Mouse (Mus musculus) megakaryocyte, adult 5-6 weeks (primary cell): ENCODE data around the gene Arhgef25. TPM values are rescaled to one million over a fixed set of nuclear protein-coding genes. Genes with fewer than 3 reads are reported as not detected.

Experiments
- ATAC-seq: 2 replicates; pipeline ENCODE4 v1.8.0; 2016; ENCODE audit warnings: mild to moderate bottlenecking, inconsistent platforms; ENCODE audit not compliant: poor library complexity, severe bottlenecking
- total RNA-seq, 2 experiments: library from RNA; stranded (forward) in 1 of 2; stranded (reverse) in 1 of 2; fragments of 153-499, 151-499 nt in 1 of 2; fragments of 221-1000, 200-1000 nt in 1 of 2; gene quantifications; 2 replicates each; pipeline versions ENCODE4 v1.2.3 to v1.2.4; 2015 to 2017

The Arhgef25 gene
- total RNA-seq, 2 experiments from 2014 or later, result 1.0 TPM; not detected in 1

DNA sequence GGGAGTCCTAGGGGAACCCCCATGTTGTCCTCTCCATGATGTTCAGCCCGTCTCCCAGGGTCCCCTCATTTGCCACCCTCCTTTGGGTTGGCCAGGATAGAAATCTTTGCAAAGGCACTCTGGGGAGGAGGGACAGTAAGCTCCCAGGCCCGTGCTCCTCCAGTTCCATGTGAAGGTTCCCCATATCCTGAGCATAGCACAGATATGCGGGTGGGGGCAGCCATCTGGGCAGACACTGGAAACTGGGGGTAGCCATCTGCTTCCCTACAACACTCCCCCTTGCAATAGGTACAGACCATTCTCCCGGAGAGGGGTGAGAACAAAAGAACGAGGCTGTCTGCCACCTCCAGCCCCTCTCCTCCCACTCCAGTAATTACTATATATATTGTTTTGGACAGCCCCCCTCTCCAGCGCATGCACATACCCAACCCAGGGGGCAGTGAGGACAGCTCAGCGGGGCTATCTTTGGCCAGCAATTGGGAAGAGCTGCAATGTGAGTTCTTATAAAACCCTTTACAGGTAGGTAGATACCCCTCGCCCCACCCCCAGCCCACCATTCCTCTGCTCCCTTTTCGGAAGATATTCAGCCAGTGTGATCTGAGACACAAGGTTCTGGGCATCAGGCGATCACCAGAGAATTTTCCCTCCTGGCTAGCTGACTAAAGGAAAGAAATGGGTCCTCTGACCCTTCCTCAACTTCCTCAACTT lies 2.4 kb downstream of the Arhgef25 start:
- ATAC-seq, result no peak

DNA sequence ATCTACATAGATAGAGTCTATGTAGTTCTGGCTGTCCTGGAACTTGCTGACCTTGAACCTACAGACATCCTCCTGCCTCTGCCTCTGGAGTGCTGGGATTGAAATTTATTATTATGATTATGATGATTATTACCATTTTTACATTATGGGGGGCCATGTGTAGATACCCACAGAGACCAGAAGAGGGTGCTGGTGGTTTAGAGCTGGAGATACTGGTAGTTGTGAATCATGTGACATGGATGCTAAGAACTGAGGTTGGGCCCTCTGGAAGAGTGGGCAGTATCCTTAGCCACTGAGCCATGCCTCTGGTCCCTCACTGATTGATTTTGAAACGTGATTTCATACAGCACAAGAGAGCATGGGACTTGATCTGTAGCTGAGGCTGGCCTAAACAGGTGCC lies 3.4 kb downstream of the Arhgef25 start:
- no peak for ATAC-seq

DNA sequence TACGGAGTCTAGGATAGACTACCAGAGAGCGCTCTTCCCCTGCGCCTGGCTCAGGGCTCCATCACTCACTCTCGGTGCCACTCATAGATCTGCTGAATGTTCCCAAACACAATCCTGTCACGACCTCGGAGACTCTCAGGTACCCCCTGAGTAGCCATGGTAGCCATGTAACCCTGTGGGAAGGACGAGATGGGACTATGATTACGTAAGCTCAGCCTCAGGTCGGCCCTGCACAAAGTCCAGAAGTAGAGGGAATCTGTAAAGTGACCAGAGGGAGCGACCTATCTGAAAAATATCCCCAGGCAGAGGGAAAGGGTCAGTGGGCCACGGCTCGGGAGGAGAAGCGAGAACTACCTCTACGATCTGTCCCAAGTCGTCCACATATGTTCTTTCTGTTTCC lies 4.4 kb downstream of the Arhgef25 start:
- ATAC-seq, result no peak

DNA sequence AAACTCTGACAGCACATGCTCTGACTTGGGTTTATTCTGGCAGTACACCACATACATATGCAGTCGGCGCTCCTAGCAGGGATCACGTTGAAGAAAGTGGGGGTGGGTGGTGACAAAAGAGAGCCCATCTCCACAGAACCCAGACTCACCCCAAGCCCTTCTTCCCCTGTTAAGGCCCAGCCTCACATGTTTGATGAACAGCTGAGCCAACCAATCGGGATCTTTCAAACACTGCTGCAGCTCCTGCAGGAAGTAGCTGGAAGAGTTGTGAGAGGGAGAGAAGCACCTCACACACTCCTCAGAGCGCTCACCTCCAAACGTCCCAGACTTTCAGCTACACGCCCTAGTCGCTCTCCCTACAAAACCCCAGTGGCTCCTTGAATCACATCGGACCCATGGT lies 4.8 kb downstream of the Arhgef25 start:
- ATAC-seq, result no peak

DNA sequence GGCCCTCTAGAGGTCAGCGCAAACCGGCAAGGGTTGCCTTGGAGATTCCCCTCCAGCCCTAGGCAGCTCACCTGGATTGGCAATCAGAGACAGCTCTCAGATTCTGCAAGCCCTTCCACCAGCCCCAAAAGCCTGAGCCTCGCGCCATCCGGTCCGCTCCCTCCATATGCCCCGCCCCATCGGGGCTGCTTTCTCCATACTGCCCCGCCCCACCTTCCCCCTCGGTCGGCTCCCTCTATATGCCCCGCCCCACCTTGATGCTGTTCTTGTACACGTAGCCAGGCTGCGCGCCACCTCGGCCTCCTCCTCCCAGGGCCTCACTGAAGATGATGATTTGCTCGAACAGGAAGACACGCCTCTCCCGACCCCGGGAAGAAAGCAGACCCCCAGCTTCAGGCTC lies 6.1 kb downstream of the Arhgef25 start:
- ATAC-seq, result no peak

DNA sequence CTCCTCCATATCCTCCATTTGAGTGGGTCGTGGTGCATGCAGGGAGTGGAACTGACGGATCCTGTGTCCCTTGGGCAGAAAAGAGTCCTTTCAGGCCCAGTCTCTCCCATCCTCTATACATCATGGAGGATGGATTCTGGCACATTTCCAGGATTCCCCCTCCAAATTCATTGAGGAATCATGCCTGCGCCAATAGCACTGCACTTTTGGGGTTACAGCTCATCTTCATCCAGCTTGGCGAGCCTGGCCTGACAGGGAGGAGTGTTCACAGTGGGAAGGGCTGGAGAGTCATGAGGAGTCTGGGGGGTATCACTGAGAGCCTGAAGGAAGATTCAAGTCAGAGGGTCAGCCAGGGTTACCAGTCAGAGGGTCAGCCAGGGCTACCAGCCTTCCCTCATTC lies 7.3 kb downstream of the Arhgef25 start:
- no peak for ATAC-seq

DNA sequence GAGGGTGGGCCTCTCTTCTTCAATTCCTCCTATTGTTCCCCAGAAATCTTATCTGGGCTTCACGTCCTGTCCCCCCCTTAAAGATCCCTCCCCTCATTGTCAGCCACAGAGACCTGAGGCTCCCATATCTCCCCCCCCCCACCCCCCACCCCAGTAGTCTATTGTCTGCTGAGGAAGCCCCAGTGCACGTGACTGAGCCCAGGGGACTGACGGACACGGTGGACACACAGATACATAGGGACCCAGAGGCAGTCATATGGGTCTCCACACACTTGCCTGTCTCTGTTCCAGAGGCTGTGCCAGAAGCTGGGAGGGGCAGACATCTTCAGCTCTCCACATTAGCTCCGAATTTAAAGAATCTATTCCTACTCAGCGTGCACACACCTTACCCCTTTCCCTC lies 8.3 kb downstream of the Arhgef25 start:
- no peak for ATAC-seq

DNA sequence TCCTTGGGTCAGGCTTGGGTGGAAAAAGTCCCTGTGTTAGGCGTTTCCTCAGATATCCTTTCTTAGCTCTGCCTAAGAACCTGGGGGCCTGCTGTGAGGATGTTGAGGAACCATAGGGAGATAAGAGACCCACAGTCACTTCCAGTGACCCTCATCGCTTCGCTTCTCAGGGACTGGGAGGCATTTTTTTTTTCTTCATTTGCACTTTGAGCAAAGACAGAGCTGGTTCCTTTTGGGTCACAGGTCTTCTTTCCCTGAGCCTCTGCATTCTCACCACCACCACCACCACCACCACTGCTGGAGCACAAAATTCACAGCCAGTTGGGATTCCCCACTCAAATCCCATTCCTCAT lies 9.2 kb downstream of the Arhgef25 start:
- no peak for ATAC-seq

DNA sequence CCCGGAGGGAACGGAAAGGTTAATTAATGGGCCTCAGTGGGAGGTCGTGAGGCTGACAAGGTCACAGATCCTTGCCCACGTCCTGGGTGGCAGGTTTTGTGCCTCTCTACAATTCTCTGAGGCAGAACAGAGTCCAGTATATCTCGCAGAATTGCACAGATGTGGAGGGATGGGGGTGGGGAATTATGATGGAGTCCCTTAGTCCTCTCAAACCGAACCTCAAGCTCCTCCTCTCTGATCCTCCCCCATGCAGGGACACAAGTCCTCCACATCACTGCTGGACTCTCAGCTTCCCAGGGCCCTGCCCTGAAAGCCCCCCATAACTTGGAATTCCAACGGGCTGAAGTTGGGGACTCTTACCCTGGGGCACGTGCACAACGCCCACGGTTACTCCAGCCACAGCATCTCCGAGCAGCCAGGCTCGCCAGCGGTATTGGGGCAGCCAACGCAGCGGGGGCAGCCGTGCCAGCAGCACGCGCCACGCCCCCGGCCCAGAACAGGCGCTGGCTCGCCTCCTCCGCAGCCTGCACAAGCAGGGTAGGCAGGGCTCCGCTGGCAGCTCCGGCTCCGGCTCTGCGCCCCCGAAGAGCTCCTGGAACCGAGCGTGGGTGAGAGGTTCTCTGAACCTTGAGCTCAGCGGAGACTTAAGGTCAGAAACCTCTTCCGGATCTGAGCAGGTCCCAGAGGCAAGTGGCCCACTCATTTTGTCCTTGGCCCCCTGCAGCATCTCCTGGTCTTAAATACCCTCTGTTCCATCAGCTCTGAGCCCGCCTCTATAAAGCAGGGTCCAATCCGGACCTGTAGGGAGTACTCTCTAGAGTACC lies 9.8 kb downstream of the Arhgef25 start, which contains the start of gene Slc26a10:
Gene Slc26a10 (minus strand): TSS at position 775 of the 824 bp plus-strand sequence.
- no peak for ATAC-seq

DNA sequence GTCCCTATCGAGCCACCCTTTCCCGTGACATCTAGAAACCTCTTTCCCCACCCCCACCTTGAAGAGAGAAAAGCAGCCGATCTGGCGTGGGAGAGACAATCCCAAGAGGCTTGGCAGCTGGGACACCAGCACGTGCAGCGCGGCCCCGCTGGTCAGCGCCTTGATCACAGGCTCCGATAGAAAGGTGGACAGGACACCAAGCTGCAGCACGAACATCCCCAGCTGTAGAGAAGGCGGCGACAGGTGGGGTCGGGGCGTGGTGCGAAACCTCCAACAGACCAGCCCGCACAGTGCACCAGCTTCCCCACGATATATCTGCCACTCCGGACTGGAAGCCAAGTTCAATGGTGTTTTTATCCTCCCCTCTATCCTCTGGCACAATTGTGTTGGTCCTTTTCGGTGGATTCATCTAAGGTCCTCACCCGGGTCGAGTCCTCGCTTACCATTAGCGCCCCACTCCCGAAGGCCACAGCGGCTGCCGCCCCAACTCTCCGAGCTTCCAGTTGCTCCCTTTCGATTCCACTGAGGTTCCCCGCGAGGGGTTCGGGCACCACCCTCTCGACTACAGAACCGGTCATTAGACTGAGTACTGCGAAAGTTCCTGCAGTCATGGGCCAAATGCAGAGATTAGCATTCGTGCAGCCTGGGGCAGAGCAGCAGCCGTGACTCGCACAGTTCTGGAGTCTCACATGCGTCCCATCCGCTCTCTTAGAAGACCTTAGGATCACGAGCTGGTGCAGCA lies 11.4 kb downstream of the Arhgef25 start:
- peak; percentile 13; the same call in 1 of the 2 replicates for ATAC-seq

DNA sequence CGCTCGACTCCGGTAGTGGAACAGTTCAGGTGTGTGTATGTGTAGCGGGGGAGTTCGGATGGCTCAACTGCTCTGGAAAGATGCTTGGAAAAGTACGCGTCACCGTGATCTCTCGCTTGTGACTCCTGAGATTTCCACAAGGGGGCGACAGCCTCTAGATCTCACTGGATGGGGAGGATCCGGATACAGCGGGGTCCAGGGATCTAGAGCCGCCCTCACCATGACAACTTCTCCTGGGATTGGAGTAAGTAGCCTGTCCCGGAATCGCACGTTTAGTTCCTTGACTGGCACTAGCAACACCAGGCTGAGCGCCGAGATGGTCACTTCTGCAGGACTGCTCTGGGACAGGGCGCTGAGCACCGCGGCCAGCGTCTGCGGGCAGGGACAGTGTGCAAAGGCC lies 12.2 kb downstream of the Arhgef25 start:
- peak; percentile 79 for ATAC-seq

DNA sequence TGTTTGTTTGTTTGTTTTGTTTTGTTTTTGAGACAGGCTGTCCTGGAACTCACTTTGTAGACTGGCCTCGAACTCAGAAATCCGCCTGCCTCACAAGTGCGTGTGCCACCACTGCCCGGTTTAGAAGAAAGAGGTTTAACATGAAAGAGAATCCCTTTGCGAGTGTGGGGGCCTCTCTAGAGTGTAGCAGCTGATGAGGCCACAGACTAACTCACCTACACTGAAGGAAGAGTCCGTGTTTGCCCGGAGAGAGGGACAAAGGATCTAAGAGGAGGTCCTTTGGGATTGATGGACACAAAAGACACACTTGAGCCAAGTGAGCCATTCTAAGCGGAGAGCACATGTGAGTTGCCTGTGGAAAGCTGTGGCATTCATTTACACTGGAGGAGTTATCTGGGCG lies 12.6 kb downstream of the Arhgef25 start:
- no peak for ATAC-seq

DNA sequence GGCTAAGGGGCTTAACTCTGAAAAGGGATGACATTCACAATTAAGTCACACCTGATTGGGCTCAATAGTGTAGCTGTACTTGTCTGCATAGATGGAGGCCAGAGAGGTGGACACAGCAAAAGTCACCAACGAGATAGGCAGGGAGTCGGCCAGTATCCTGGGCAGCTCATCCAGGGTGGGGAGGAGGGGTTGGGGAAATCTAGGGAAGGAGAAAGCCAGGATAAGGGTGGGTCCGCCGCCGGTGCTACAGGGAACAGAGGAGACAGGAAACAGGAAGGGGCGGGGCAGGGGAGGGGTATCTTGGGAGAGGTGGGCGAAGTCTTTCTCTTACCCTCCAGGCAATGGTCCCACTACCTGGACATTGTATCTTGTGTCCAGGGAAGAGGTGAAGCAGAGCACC lies 13.1 kb downstream of the Arhgef25 start:
- no peak for ATAC-seq

DNA sequence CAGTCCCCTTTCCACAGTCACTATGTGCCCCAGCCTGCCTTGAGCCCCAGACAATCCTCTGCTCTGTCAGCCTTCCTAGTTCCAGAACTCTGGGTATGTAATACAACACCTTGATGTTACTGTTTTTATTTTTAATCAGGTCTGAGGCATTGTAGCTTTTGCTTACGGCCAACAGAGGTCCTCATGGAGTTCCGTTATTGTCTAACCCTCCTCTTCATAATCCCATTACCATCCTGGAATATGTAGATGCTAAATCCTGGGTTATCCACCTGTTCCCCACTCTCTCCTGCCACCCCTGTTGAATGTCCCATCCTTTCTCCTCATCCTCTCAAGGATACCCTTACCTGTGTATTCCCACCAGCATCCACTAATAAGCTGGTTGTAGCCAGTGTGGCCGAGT lies 13.7 kb downstream of the Arhgef25 start:
- ATAC-seq, result no peak

DNA sequence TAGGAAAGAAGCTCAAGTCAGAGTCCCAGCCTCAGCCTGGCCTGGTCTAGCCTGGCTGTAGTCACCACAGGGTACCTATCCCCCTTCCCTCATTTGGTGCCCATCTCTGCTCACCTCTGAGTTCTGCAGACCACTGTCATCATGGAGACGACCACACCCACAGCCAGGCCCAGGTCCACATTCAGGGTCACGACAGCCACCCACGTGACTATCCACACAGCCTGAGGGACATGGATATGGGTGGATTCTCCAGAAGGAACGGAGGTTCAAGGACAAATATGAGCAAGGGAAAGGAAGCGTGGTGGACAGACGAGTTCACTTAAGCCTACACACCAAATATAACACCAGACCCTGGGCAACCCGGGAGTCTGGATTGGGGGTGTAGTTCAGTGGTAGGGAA lies 15.7 kb downstream of the Arhgef25 start:
- no peak for ATAC-seq

DNA sequence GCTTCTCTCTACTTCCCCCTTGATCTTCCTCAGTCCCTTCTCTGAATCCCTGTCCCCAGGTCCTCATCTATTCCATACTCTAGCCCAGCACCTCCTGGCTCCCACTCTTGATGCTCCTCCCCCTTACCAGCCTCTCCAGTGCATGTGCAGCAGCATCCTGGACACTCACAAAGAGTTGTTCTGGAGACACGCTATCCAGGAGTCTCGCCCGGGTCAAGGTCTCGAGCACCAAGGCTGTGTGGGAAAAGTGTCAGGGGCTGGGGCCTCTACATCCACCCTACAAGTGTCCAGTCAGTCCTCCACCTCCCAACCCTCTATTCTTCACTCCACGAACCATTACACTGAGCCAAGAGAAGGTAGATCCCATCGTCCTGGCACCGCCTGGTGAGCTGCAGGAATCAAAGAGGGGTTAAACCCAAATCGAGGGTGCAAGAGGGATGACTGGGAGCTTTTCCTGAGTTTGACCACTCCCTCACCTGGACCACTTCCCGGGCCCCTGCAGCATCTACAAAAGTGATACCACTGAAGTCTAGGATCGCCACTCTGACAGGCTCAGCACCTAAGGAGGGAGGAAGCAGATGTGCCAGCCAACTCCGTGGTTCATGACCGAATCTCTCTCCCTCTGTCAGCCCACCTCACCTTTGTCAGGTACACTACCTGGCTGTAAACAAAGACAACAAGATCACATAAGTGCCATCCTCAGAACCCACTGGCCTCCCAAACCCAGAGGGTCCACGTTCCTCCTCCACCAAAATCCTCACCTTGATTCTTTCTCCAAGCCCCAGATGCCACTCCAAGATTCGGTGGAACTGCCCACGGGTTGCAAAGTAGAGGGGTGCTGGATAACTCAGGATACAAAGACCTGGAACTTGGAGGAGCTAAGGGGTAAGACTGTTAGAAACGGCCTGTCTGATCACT lies 16.5 kb downstream of the Arhgef25 start:
- ATAC-seq, result no peak

DNA sequence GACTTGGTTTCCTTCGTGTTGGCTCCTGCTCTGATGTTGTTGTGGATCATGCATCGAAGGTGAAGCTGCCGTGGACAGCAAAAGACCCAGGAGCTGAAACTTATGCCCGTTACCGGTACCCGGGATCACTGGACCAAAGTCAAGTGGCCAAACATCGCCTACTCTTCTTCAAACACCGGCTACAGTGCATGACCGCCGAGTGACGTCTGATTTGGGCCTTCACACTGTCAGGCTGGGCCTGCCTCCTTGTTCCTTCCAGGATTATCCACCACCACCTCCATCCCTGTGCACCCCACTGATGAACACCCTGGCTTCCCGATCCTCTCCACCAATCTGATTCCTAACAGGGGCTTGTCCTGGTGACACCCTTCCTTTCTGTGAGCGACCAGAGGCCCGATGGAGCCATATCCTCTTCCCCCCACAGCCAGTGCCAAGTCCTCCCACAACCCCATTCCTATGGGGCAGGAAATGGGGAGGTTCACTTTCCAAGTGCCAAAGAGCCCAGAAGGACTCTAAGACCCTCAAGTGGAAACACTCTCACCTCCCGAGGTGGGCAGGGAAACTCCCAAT lies 18.2 kb downstream of the Arhgef25 start:
- ATAC-seq, result no peak

DNA sequence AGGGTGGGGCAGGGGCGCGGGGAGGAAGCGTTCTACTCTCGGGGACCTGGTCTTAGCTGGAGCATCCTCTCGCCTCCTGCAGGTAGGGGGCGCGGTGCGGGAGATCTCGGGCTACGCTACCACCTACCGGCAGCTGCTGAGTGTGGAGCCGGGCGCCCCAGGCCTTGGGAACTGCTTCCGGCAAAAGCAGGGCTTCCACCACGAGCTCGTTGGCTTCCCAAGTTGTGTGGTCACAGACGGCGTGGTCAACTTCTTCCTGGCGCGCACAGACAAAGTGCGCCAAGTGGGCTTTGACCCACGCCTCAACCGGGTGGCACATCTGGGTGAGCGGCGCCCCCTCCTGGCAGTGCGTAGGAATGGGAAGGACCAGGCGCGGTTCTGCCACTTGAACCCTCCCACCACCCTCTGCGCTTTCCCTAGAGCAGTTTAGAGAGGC lies 19.0 kb downstream of the Arhgef25 start:
- ATAC-seq, result peak; percentile 79

DNA sequence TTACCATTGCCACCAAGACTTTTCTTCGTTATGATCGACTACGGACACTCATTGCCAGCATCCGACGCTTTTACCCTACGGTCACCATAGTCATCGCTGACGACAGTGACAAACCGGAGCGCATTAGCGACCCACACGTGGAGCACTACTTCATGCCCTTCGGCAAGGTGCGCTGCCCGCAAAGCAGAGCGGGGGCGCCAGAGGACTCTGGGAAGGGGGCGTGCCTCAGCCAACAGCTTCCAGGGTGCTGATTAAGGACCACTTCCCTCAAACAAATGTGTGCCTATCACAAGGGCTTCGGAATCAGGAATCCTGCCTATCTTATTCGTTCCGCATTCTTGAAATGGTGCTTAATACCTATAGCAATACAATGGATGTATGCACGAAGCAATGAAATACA lies 19.9 kb downstream of the Arhgef25 start:
- no peak for ATAC-seq

DNA sequence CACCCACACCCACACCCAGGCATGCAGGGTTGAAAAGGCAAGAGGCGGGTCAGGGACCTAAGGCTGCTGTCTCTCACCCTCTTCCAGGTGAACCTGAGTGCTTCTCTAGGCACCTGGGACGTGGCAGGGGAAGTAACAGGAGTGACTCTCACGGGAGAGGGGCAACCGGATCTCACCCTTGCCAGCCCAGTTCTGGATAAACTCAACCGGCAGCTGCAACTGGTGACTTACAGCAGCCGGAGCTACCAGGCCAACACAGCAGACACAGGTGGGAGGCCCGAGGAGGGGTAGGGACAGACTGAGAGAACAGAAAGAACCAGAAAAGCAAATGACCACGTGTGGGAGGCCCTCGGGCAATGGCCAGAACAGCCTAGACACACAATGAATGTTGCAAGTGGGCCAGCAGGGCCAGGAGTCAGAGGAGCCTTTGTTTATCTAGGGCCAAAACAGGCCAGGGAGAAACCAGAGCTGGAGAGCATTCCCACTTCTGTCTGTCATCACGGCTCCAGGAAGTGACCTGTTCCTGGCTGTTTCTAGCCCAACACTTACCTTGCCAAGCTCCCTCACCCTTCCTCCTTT lies 22.2 kb downstream of the Arhgef25 start:
- no peak for ATAC-seq
